Mouse (Mus musculus) gastrocnemius, postnatal 36 days (tissue): ENCODE results near the gene Zfp467. TPM values are rescaled to one million over a fixed set of nuclear protein-coding genes. Genes with fewer than 3 reads are reported as not detected.

ENCODE experiments used
- DNase-seq, 2 experiments: peaks; one replicate each; pipeline ENCODE4 v3.0.0; 2022
- intact Hi-C: fragments of 180-260 bp; cut with DNase I; formaldehyde crosslinking; loops from one replicate; pipeline ENCODE4 v1.15.1; 2025
- microRNA-seq, 2 experiments: library from miRNA; unstranded; fragments of <30 nt; microRNA quantifications; one replicate each; pipeline ENCODE4 v1.2.0; 2021
- total RNA-seq, 2 experiments: library from RNA; stranded (reverse); gene quantifications; 2 replicates each; pipeline ENCODE4 v1.2.3; 2021

Gene Zfp467
- total RNA-seq, 2 experiments from 2014 or later: 38.3 to 42.4 TPM

GRCm38 (mm10) chr6:48412662-48413061 lies 33.0 kb downstream of the Zfp467 start:
- no peak for DNase-seq

DNA sequence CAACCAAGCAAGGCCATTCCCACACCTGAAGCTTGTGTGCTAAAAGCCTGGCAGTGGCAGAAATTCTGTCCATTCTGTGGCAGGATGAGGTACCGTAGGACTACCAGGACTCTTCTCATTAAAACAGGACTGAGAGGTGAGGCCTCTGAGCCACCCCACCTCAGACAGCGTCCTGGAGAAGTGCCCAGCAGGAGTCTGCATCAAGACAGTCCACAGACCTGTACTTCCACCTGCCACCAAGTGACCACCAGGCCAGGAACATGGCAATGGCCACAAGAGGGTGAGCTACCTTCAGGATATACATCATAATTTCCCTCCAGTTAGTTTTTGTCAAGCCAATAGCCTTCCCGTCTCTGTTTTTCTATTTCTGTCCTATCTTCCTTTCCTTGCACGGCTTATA lies 33.5 kb downstream of the Zfp467 start:
- no peak for DNase-seq
- intact Hi-C loops: no loop called here

More at GRCm38 (mm10) chr6:48412662-48413061, 33.0 kb downstream of the Zfp467 start:
- intact Hi-C loops: no loop called here

GRCm38 (mm10) chr6:48411193-48412092 lies 34.2 kb downstream of the Zfp467 start:
- intact Hi-C loops: no loop called here
- DNase-seq: peak in 1 of 2 experiments; percentile 30

GRCm38 (mm10) chr6:48410551-48410950 lies 35.1 kb downstream of the Zfp467 start:
- peak in 1 of 2 experiments; percentile 26 for DNase-seq
- intact Hi-C loops: no loop called here

GRCm38 (mm10) chr6:48409726-48410343 lies 35.8 kb downstream of the Zfp467 start:
- intact Hi-C loops: no loop called here
- no peak for DNase-seq

DNA sequence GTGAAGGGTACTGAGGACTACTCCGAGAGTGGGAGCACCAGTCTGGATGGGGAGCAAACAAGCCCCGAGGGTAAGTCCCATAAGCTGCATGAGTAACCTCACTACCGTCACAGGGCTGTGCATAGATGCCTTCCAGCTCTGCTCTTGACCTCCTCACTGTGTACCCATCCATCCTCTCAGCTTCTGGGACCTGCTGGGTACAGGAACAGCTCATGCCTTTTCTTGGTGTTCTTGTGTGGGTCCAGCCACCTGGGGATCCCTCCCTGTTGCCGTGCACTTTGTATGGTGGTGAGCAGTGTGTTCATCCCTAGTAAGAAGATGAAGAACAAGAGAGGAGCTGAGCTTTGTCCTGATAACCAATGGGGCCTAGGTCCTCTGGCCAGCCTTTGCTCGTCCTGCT lies 41.6 kb downstream of the Zfp467 start:
- DNase-seq: no peak
- intact Hi-C loops: no loop called here

GRCm38 (mm10) chr6:48399906-48400305 lies 45.7 kb downstream of the Zfp467 start:
- intact Hi-C loops: loop anchor here (5.0 kb wide), 1 partner anchor 223 kb away; no protein-coding TSS in a partner anchor
- DNase-seq: no peak

GRCm38 (mm10) chr6:48397336-48397735 lies 48.3 kb downstream of the Zfp467 start:
- intact Hi-C loops: loop anchor here (2.0 to 5.0 kb wide), 2 partner anchors 45 to 220 kb away; no protein-coding TSS in a partner anchor

GRCm38 (mm10) chr6:48396686-48397085 lies 48.9 kb downstream of the Zfp467 start:
- intact Hi-C loops: loop anchor here (2.0 to 5.0 kb wide), 2 partner anchors 46 to 219 kb away; no protein-coding TSS in a partner anchor
- no peak for DNase-seq

More at GRCm38 (mm10) chr6:48397336-48397735, 48.3 kb downstream of the Zfp467 start:
- peak in 1 of 2 experiments; percentile 23 for DNase-seq

- no peak for DNase-seq
- intact Hi-C loops: loop anchor here (2.0 to 5.0 kb wide), 2 partner anchors 47 to 219 kb away; no protein-coding TSS in a partner anchor
Observed at GRCm38 (mm10) chr6:48396008-48396595, 49.5 kb downstream of the Zfp467 start.

GRCm38 (mm10) chr6:48395105-48396007 lies 50.3 kb downstream of the Zfp467 start, which contains the start of gene Krba1:
Gene Krba1 (plus strand): TSS chr6:48395586.
- DNase-seq: peak; percentile 71
- intact Hi-C loops: loop anchor here (2.0 to 5.0 kb wide), 2 partner anchors 47 to 218 kb away; no protein-coding TSS in a partner anchor

DNA sequence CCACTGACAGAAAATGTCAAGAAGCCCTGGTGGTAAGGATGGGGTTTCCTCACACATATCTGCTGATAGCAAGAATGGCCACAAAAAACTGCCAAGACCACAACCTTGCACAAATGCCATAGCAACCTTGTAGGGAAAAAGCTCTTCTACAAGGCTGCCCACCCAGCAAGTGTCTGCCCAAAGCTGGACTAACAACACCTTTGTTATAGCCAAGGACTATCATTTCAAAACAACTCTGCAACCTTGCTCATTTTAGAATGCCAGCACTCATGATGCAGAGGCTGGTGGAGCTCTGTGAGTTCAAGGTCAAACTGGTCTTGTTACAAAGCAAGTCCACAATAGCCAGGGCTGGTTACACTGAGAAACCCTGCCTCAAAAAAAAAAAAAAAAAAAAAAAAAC lies 51.8 kb downstream of the Zfp467 start:
- intact Hi-C loops: no loop called here
- no peak for DNase-seq

DNA sequence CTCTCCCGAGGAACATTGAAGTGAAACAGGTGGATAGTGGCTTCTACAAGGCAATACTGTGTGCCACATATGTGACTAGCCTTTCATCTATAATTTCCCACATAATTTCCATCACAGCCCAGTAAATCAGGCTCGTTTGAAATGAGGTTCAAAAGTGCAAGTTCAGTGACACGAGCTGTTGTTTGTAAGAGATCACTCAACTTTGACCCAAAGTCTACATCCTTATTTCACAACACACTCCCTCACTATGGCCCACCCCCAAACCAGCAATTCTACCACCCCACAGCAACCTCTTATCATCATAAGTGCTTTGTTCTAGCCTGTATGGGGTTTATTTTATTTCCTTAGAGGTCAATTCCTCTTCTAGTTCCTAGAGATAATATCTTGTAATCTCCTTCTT lies 57.4 kb downstream of the Zfp467 start:
- no peak for DNase-seq
- intact Hi-C loops: no loop called here

Small RNA genes lying within 50 kb of the gene (microRNA-seq; reads per million reads assigned to microRNA genes)
- gene Gm24325: 0 reads per million in 2 experiments

Other genes starting within 250 kb of the Zfp467 start
- gene Krba1, start 50.2 kb downstream of the Zfp467 start, total RNA-seq: 10 to 100 TPM; 13.7 to 16.2 TPM
- gene Sspo, start 2.4 kb upstream of the Zfp467 start, total RNA-seq: under 1 TPM; 0.39 to 0.54 TPM
- 10 to 100 TPM; 39.4 to 51.3 TPM for gene Atp6v0e2, start 91.8 kb upstream of the Zfp467 start, total RNA-seq
- gene Lrrc61, start 109.0 kb upstream of the Zfp467 start, total RNA-seq: 10 to 100 TPM; 13.9 to 17.1 TPM
- gene Rarres2, start 127.0 kb upstream of the Zfp467 start, total RNA-seq: 10 to 100 TPM; 15.5 to 19.0 TPM
- gene Gm45021, start 143.8 kb upstream of the Zfp467 start, total RNA-seq: not detected
- gene Repin1, start 148.1 kb upstream of the Zfp467 start, total RNA-seq: 10 to 100 TPM; 19.4 to 29.3 TPM
- gene Gm44965, start 148.1 kb upstream of the Zfp467 start, total RNA-seq: 1 to 10 TPM in 1 of 2 experiments, not detected in 1; 2.1 TPM
- gene Zfp775, start 156.2 kb upstream of the Zfp467 start, total RNA-seq: 1 to 10 TPM; 5.9 to 6.4 TPM
- gene AI854703, start 180.9 kb upstream of the Zfp467 start, total RNA-seq: under 1 TPM; 0.25 to 0.48 TPM
- 1 to 10 TPM; 1.9 to 2.8 TPM for gene Gimap8, start 201.4 kb upstream of the Zfp467 start, total RNA-seq
- 1 to 10 TPM in 1 of 2 experiments, under 1 TPM in 1; 0.94 to 2.1 TPM for gene Gimap9, start 230.3 kb upstream of the Zfp467 start, total RNA-seq
- 1 to 10 TPM; 4.1 to 6.5 TPM for gene Gimap4, start 238.7 kb upstream of the Zfp467 start, total RNA-seq